Mouse (Mus musculus): Measurements from ENCODE around the gene 1700012B09Rik. TPM values are rescaled to one million over a fixed set of nuclear protein-coding genes. Genes with fewer than 3 reads are reported as not detected.

Gene 1700012B09Rik
- 0.36 TPM in 1 of 2 replicates, not detected in the other for polyA plus RNA-seq (2016; fragmentation: Nextera tagmentation; extraction: Ambion mirVana)

GRCm38 (mm10) chr9:14770803-14771471 is at the start of gene 1700012B09Rik:
Gene 1700012B09Rik (minus strand): TSS chr9:14771030.
- H3K9ac ChIP-seq, result no peak within 1 kb of the TSS
- peak within 1 kb of the TSS; percentile 10; the same call in 1 of the 2 replicates for H3K4me2 ChIP-seq (replicated peaks)
- peaks cover 14% of the 10 kb centered on the region; the same call in 1 of the 2 replicates for H3K4me1 ChIP-seq
- WGBS, result 17% methylated on average over 23 of the region's 23 CpGs
- no peaks in the 10 kb centered on the region for H3K36me3 ChIP-seq
- ATAC-seq (ENCODE audit: insufficient number of reproducible peaks, insufficient read depth, low FRiP score, low TSS enrichment), result 0 out of 2 replicates have a peak, but pooled peaks have one; percentile 35
- H3K9me3 ChIP-seq, result no peaks in the 10 kb centered on the region
- 0 out of 2 replicates have a peak, but pooled peaks cover 4% of the 10 kb centered on the region for H3K27me3 ChIP-seq
- H3K4me3 ChIP-seq, result no peak within 1 kb of the TSS
- no peak within 1 kb of the TSS for H3K27ac ChIP-seq

- Histone ChIP-seq H3K27ac (no peak overlapping the region), H3K27me3 (no peaks in the 10 kb centered on the region), H3K4me1 (no peaks in the 10 kb centered on the region), H3K36me3 (peaks cover 70% of the 10 kb centered on the region), H3K9me3 (no peaks in the 10 kb centered on the region), H3K4me3 (no peak overlapping the region), H3K9ac (no peak overlapping the region), H3K4me2 (replicated peaks) (no peak overlapping the region)
- ATAC-seq (ENCODE audit: insufficient number of reproducible peaks, insufficient read depth, low FRiP score, low TSS enrichment), result no peak
- WGBS, result 95% methylated on average over 5 of the region's 5 CpGs
Observed at GRCm38 (mm10) chr9:14810111-14810510, 39.3 kb upstream of the 1700012B09Rik start.

GRCm38 (mm10) chr9:14806786-14807185 is 36.0 kb upstream of the 1700012B09Rik start:
- Histone ChIP-seq H3K9ac (no peak overlapping the region), H3K4me3 (no peak overlapping the region), H3K27ac (no peak overlapping the region), H3K9me3 (no peaks in the 10 kb centered on the region), H3K4me2 (replicated peaks) (no peak overlapping the region), H3K36me3 (peaks cover 68% of the 10 kb centered on the region), H3K27me3 (no peaks in the 10 kb centered on the region), H3K4me1 (no peaks in the 10 kb centered on the region)
- no peak for ATAC-seq (ENCODE audit: insufficient number of reproducible peaks, insufficient read depth, low FRiP score, low TSS enrichment)
- WGBS, result 97% methylated on average over 1 of the region's 1 CpGs

GRCm38 (mm10) chr9:14805714-14806113 is 34.9 kb upstream of the 1700012B09Rik start:
- Histone ChIP-seq H3K36me3 (peaks cover 72% of the 10 kb centered on the region), H3K27ac (no peak overlapping the region), H3K4me3 (no peak overlapping the region), H3K4me2 (replicated peaks) (no peak overlapping the region), H3K9me3 (no peaks in the 10 kb centered on the region), H3K27me3 (no peaks in the 10 kb centered on the region), H3K9ac (no peak overlapping the region), H3K4me1 (no peaks in the 10 kb centered on the region)
- WGBS, result 90% methylated on average over 2 of the region's 2 CpGs
- ATAC-seq (ENCODE audit: insufficient number of reproducible peaks, insufficient read depth, low FRiP score, low TSS enrichment), result no peak

GRCm38 (mm10) chr9:14787356-14787755 is 16.5 kb upstream of the 1700012B09Rik start:
- H3K9me3 ChIP-seq, result no peaks in the 10 kb centered on the region
- H3K4me3 ChIP-seq, result no peak overlapping the region
- peaks cover 31% of the 10 kb centered on the region for H3K36me3 ChIP-seq
- H3K4me2 ChIP-seq (replicated peaks), result no peak overlapping the region
- H3K9ac ChIP-seq, result no peak overlapping the region
- ATAC-seq (ENCODE audit: insufficient number of reproducible peaks, insufficient read depth, low FRiP score, low TSS enrichment), result no peak
- peaks cover 5% of the 10 kb centered on the region; the same call in 1 of the 2 replicates for H3K4me1 ChIP-seq
- H3K27me3 ChIP-seq, result no peaks in the 10 kb centered on the region
- WGBS, result 85% methylated on average over 6 of the region's 6 CpGs
- H3K27ac ChIP-seq, result no peak overlapping the region

- peak; percentile 98 for ATAC-seq (ENCODE audit: insufficient number of reproducible peaks, insufficient read depth, low FRiP score, low TSS enrichment)
- H3K27ac ChIP-seq, result peak within 1 kb of the TSS; percentile 96
- 1% methylated on average over 62 of the region's 62 CpGs for WGBS
- H3K9me3 ChIP-seq, result no peaks in the 10 kb centered on the region
- H3K9ac ChIP-seq, result peak within 1 kb of the TSS; percentile 78
- H3K4me1 ChIP-seq, result peaks cover 5% of the 10 kb centered on the region; the same call in 1 of the 2 replicates
- no peaks in the 10 kb centered on the region for H3K27me3 ChIP-seq
- H3K4me3 ChIP-seq, result peak within 1 kb of the TSS; percentile 75
- H3K4me2 ChIP-seq (replicated peaks), result peak within 1 kb of the TSS; percentile 74
- H3K36me3 ChIP-seq, result peaks cover 37% of the 10 kb centered on the region
Observed at GRCm38 (mm10) chr9:14784039-14785002, 13.5 kb upstream of the 1700012B09Rik start, which contains the start of the genes Mre11a and Ankrd49. Gene Mre11a (plus strand): TSS chr9:14784654. Gene Ankrd49 (minus strand): TSS chr9:14784856.

- no peak overlapping the region for H3K4me3 ChIP-seq
- H3K4me1 ChIP-seq, result no peaks in the 10 kb centered on the region
- H3K4me2 ChIP-seq (replicated peaks), result no peak overlapping the region
- no peak overlapping the region for H3K9ac ChIP-seq
- no peak overlapping the region for H3K27ac ChIP-seq
- H3K9me3 ChIP-seq, result no peaks in the 10 kb centered on the region
- no peak for ATAC-seq (ENCODE audit: insufficient number of reproducible peaks, insufficient read depth, low FRiP score, low TSS enrichment)
- 29% methylated on average over 13 of the region's 13 CpGs for WGBS
- no peaks in the 10 kb centered on the region for H3K27me3 ChIP-seq
- H3K36me3 ChIP-seq, result peaks cover 17% of the 10 kb centered on the region
Observed at GRCm38 (mm10) chr9:14778341-14778740, 7.5 kb upstream of the 1700012B09Rik start.

GRCm38 (mm10) chr9:14773813-14774212 is 3.0 kb upstream of the 1700012B09Rik start:
- H3K4me1 ChIP-seq, result peaks cover 14% of the 10 kb centered on the region; the same call in 1 of the 2 replicates
- no peak overlapping the region for H3K27ac ChIP-seq
- no peak overlapping the region for H3K4me3 ChIP-seq
- H3K36me3 ChIP-seq, result no peaks in the 10 kb centered on the region
- no peaks in the 10 kb centered on the region for H3K9me3 ChIP-seq
- 50% methylated on average over 2 of the region's 2 CpGs for WGBS
- H3K9ac ChIP-seq, result no peak overlapping the region
- ATAC-seq (ENCODE audit: insufficient number of reproducible peaks, insufficient read depth, low FRiP score, low TSS enrichment), result no peak
- H3K4me2 ChIP-seq (replicated peaks), result no peak overlapping the region
- 0 out of 2 replicates have a peak, but pooled peaks cover 4% of the 10 kb centered on the region for H3K27me3 ChIP-seq

GRCm38 (mm10) chr9:14772074-14772473 is 1.2 kb upstream of the 1700012B09Rik start:
- ATAC-seq (ENCODE audit: insufficient number of reproducible peaks, insufficient read depth, low FRiP score, low TSS enrichment), result no peak
- H3K4me3 ChIP-seq, result no peak overlapping the region
- no peak overlapping the region for H3K9ac ChIP-seq
- H3K9me3 ChIP-seq, result no peaks in the 10 kb centered on the region
- no peaks in the 10 kb centered on the region for H3K36me3 ChIP-seq
- H3K27me3 ChIP-seq, result 0 out of 2 replicates have a peak, but pooled peaks cover 4% of the 10 kb centered on the region
- H3K4me1 ChIP-seq, result peaks cover 14% of the 10 kb centered on the region; the same call in 1 of the 2 replicates
- H3K4me2 ChIP-seq (replicated peaks), result no peak overlapping the region
- H3K27ac ChIP-seq, result no peak overlapping the region
- WGBS, result 89% methylated on average over 2 of the region's 2 CpGs

- H3K9me3 ChIP-seq, result no peaks in the 10 kb centered on the region
- H3K9ac ChIP-seq, result no peak overlapping the region
- H3K27ac ChIP-seq, result no peak overlapping the region
- 52% methylated on average over 4 of the region's 6 CpGs for WGBS
- no peak overlapping the region for H3K4me3 ChIP-seq
- no peak overlapping the region for H3K4me2 ChIP-seq (replicated peaks)
- H3K36me3 ChIP-seq, result no peaks in the 10 kb centered on the region
- H3K4me1 ChIP-seq, result peaks cover 14% of the 10 kb centered on the region; the same call in 1 of the 2 replicates
- H3K27me3 ChIP-seq, result 0 out of 2 replicates have a peak, but pooled peaks cover 4% of the 10 kb centered on the region
- ATAC-seq (ENCODE audit: insufficient number of reproducible peaks, insufficient read depth, low FRiP score, low TSS enrichment), result no peak
Observed at GRCm38 (mm10) chr9:14769811-14770210, 1.0 kb downstream of the 1700012B09Rik start.

GRCm38 (mm10) chr9:14764765-14765164 is 6.1 kb downstream of the 1700012B09Rik start:
- no peaks in the 10 kb centered on the region for H3K9me3 ChIP-seq
- no peak for ATAC-seq (ENCODE audit: insufficient number of reproducible peaks, insufficient read depth, low FRiP score, low TSS enrichment)
- H3K4me1 ChIP-seq, result peaks cover 2% of the 10 kb centered on the region; the same call in 1 of the 2 replicates
- no peak overlapping the region for H3K27ac ChIP-seq
- no peak overlapping the region for H3K4me3 ChIP-seq
- no peak overlapping the region for H3K9ac ChIP-seq
- H3K27me3 ChIP-seq, result no peaks in the 10 kb centered on the region
- WGBS, result 26% methylated on average over 7 of the region's 7 CpGs
- H3K4me2 ChIP-seq (replicated peaks), result no peak overlapping the region
- no peaks in the 10 kb centered on the region for H3K36me3 ChIP-seq
